Mouse (Mus musculus) small intestine, adult 2 months (tissue): ENCODE results near the gene Nup188. TPM values are rescaled to one million over a fixed set of nuclear protein-coding genes. Genes with fewer than 3 reads are reported as not detected.

ENCODE experiments used
- H3K27ac ChIP-seq: fragments of 200-500 bp; 2 replicates; pipeline ENCODE4 v1.5.1; 2012; ENCODE audit warnings: low read depth, low read length, control low read depth, inconsistent platforms; ENCODE audit not compliant: insufficient read depth
- H3K27me3 ChIP-seq: fragments of 200-500 bp; 2 replicates; pipeline ENCODE4 v1.6.1; 2012; ENCODE audit warnings: mild to moderate bottlenecking, moderate library complexity, low read length, inconsistent platforms; ENCODE audit not compliant: control insufficient read depth, insufficient read depth
- H3K36me3 ChIP-seq: fragments of 200-500 bp; 2 replicates; pipeline ENCODE4 v1.6.1; 2012; ENCODE audit warnings: mild to moderate bottlenecking, low read length, control low read depth, inconsistent platforms; ENCODE audit not compliant: control insufficient read depth, insufficient read depth
- H3K4me1 ChIP-seq: fragments of 200-500 bp; 2 replicates; pipeline ENCODE4 v1.6.1; 2012; ENCODE audit warnings: low read length, inconsistent platforms, mixed read lengths; ENCODE audit not compliant: control insufficient read depth, insufficient read depth, insufficient read length
- H3K4me3 ChIP-seq: fragments of 200-500 bp; 2 replicates; pipeline ENCODE4 v1.5.1; 2012; ENCODE audit warnings: low read depth, mild to moderate bottlenecking, control low read depth, inconsistent platforms, low read length, moderate library complexity
- CTCF ChIP-seq: fragments of 200-500 bp; IDR thresholded peaks from 2 replicates; pipeline ENCODE4 v1.5.1; 2012; ENCODE audit warnings: low read depth, mild to moderate bottlenecking, control low read depth, inconsistent platforms, low read length, moderate library complexity, mixed read lengths; ENCODE audit not compliant: insufficient replicate concordance, insufficient read length; ENCODE audit errors: extremely low read depth
- POLR2A ChIP-seq: fragments of 200-500 bp; IDR thresholded peaks from 2 replicates; pipeline ENCODE4 v1.6.1; 2012; ENCODE audit warnings: low read depth, mild to moderate bottlenecking, control low read depth, inconsistent platforms, low read length, moderate library complexity
- WGBS: fragments of 180-500 bp; shearing (Covaris S2); methylation state at CpG from one replicate; pipeline ENCODE4 v1.1.7; 2018; 5-methylcytosine and 5-hydroxymethylcytosine counted together
- polyA plus RNA-seq: library from polyadenylated mRNA; depleted of rRNA; stranded (reverse); fragments of >200 nt; gene quantifications from 2 replicates; pipeline ENCODE4 v1.2.3, GENCODE M21; 2012; rRNA removed

Nup188 gene
- 12.7 and 21.4 TPM in 2 replicates for polyA plus RNA-seq

DNA sequence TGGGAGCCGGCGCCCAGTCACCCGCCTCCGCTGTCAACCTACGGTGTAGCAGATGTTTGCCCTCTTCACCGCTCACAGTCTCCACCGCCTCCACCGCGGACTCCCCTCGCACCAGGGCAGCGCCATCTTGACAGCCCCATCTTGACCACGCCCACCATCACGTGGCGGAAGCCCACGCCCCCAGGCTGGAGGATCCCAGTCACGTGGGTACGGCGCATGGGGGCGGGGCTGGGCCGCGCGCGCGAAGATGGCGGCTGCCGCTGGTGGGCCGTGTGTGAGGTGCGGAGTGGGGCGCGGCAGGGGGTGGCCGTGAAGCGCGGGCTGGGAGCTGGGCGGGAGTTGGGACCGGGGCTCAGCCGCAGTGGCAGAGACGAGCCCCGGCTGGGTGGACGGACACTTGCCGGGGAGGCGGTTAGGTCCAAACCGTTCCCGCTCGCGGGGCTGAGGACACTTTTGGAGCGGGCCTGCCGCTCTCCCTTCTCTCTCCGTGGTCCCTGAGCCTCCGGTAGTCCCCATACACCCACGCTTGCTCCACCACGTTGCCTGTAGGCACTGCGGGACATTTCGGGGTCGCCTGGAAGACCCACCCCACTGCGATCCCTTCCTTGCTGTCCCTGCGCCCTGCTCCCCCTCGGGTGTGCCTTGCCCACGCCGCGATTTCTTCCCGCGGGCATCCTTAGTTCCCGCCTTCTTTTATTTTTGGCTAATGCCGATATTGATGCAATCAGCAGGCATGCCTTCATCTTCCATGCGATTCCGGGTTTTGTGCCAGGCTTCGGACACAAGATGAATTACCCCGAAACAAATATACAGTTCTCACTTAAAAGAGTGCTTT is at the start of gene Nup188, which contains the start of gene Dolk:
TSS of gene Nup188 (plus strand) at position 206 of the 835 bp plus-strand sequence.
TSS of gene Dolk (minus strand) at position 143 of the 835 bp plus-strand sequence.
- H3K4me1 ChIP-seq: peaks cover 18% of the 10 kb centered on the region
- under 1% methylated on average over 68 of the region's 68 CpGs for whole genome bisulfite sequencing

GRCm38 (mm10) chr2:30236426-30237198 is 49.6 kb upstream of the Nup188 start:
- Histone ChIP-seq H3K4me3 (peak overlapping the region; percentile 94), H3K27ac (peak overlapping the region; percentile 74), H3K27me3 (no peaks in the 10 kb centered on the region), H3K4me1 (peaks cover 13% of the 10 kb centered on the region; the same call in 1 of the 2 replicates), H3K36me3 (peaks cover 12% of the 10 kb centered on the region)
- 2% methylated on average over 18 of the region's 18 CpGs for WGBS
- TF ChIP-seq CTCF (no peak), POLR2A (no peak)

More for the DNA sequence above, at the start of gene Nup188, which contains the start of gene Dolk:
- Histone ChIP-seq H3K4me3 (peak within 1 kb of the TSS; percentile 86), H3K36me3 (no peaks in the 10 kb centered on the region), H3K27ac (no peak within 1 kb of the TSS), H3K27me3 (no peaks in the 10 kb centered on the region)
- TF ChIP-seq POLR2A (no peak; the same call in 1 of the 2 replicates), CTCF (no peak)

- peak; percentile 65; the same call in 1 of the 2 replicates for TF ChIP-seq POLR2A
- no peak for TF ChIP-seq CTCF
- under 1% methylated on average over 67 of the region's 67 CpGs for WGBS
- peaks cover 17% of the 10 kb centered on the region for H3K36me3 ChIP-seq
- H3K4me3 ChIP-seq: peak within 1 kb of the TSS; percentile 94
- H3K4me1 ChIP-seq: peaks cover 13% of the 10 kb centered on the region; the same call in 1 of the 2 replicates
- H3K27ac ChIP-seq: peak within 1 kb of the TSS; percentile 91
- H3K27me3 ChIP-seq: no peaks in the 10 kb centered on the region
Measured at GRCm38 (mm10) chr2:30237199-30237880, 48.9 kb upstream of the Nup188 start, which contains the start of gene Lrrc8a. Gene Lrrc8a, plus strand, starts transcription at chr2:30237715.

DNA sequence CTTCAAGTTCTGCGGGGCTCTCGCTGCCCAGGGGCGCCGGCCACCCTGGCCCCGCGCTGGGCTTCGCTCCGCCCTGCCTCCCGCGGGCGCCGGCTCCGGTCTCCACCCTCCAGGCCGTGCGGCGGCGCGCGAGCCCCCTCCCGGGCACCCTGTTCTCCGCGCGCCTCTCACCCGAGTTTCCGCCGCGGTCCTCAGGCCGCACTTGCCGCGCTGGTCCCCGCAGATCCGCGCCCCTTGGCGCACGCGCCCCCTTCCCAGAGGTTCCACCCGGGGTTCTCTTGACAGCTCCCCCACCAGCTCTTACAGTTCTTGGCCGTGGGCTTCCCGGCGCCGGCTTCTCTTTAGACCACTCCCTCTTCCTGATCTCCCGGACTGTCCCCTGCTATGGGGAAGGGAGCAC is 48.3 kb upstream of the Nup188 start:
- peak overlapping the region; percentile 91 for H3K27ac ChIP-seq
- peak overlapping the region; percentile 94 for H3K4me3 ChIP-seq
- H3K27me3 ChIP-seq: no peaks in the 10 kb centered on the region
- TF ChIP-seq POLR2A: no peak
- TF ChIP-seq CTCF: no peak
- H3K36me3 ChIP-seq: peaks cover 17% of the 10 kb centered on the region
- peaks cover 17% of the 10 kb centered on the region; the same call in 1 of the 2 replicates for H3K4me1 ChIP-seq
- WGBS: under 1% methylated on average over 42 of the region's 42 CpGs

GRCm38 (mm10) chr2:30238906-30239465 is 47.2 kb upstream of the Nup188 start:
- TF ChIP-seq CTCF (no peak), POLR2A (no peak)
- Histone ChIP-seq H3K36me3 (peaks cover 21% of the 10 kb centered on the region), H3K27ac (peak overlapping the region; percentile 91), H3K4me1 (peaks cover 20% of the 10 kb centered on the region), H3K27me3 (no peaks in the 10 kb centered on the region), H3K4me3 (peak overlapping the region; percentile 94)
- WGBS: 39% methylated on average over 3 of the region's 3 CpGs

DNA sequence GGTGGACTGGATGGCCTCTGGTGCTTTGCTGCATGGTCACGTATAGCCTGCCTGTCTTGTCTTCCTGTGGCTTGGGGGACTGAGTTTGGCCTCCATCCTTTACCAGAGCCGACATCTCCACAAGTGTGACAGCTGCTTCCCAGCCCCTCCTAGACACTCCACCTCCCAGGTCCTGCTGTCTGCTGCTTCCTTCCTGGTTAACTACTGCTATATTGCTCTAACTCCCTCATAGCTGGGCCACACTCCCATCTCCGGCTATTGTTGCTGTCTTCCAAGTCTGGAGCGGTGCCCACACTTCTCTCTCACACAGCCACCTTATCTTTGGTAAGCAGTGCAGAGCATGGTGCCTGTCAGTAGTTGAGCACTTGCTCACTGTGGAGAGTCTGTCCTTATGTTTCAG is 46.4 kb upstream of the Nup188 start:
- H3K4me1 ChIP-seq: peaks cover 25% of the 10 kb centered on the region
- WGBS: 30% methylated on average over 4 of the region's 4 CpGs
- no peaks in the 10 kb centered on the region for H3K27me3 ChIP-seq
- peak overlapping the region; percentile 91 for H3K27ac ChIP-seq
- peaks cover 24% of the 10 kb centered on the region for H3K36me3 ChIP-seq
- 0 out of 2 replicates have a peak overlapping the region, but pooled peaks have one; percentile 10 for H3K4me3 ChIP-seq
- TF ChIP-seq POLR2A (no peak; the same call in 1 of the 2 replicates), CTCF (no peak)
